ENCODE assay signal across 13 mouse cellular contexts in genomic region chr13:28811667-28812575, GRCm38 (mm10).
A peak's percentile ranks its signal among the peaks of the same experiment; 100 is the strongest.
DNase-seq lines count a peak whose midpoint lies in the region; ATAC-seq and TF ChIP-seq lines count a peak whose summit lies in the region.
"Had no signal": no experiment of that assay in that cellular context is flagged by ENCODE, and none has a peak within 500 bp of the region (broad histone marks: within the 10 kb centered on the region; RNA-seq: fewer than 3 reads in every experiment).

No protein-coding gene starts in this region.

- peak overlapping the region; percentile 32 for H3K4me3 ChIP-seq in E14TG2a.4 (replicated peaks; ENCODE audit: low read length)
- H3K4me3 ChIP-seq in forebrain, postnatal 0 days (ENCODE audit: low read depth, low read length): no peak overlapping the region
- no peak overlapping the region for H3K4me3 ChIP-seq in midbrain, embryonic 12.5 days
- H3K4me3 ChIP-seq: heart, embryonic 10.5 days had no signal

- no peaks in the 10 kb centered on the region for H3K27me3 ChIP-seq in E14TG2a.4 (ENCODE audit: insufficient read depth, low read length)
- no peaks in the 10 kb centered on the region for H3K27me3 ChIP-seq in forebrain, postnatal 0 days (ENCODE audit: insufficient read depth, low read length)
- no peaks in the 10 kb centered on the region for H3K27me3 ChIP-seq in midbrain, embryonic 12.5 days
- H3K27me3 ChIP-seq: CH12.LX had no signal

- H3K9ac ChIP-seq in forebrain, postnatal 0 days: peak overlapping the region; percentile 22
- H3K9ac ChIP-seq in midbrain, embryonic 12.5 days (replicated peaks): no peak overlapping the region

- TF ChIP-seq CTCF in E14TG2a.4 (conservative IDR thresholded peaks at IDR 0.05; ENCODE audit: low read length): no peak
- TF ChIP-seq CTCF in forebrain, postnatal 0 days (IDR thresholded peaks at IDR 0.05; ENCODE audit: low read depth): no peak

- ATAC-seq in forebrain, postnatal 0 days: peak; percentile 36
- ATAC-seq in midbrain, embryonic 12.5 days (ENCODE audit: low FRiP score, low read depth): peak; percentile 53
- ATAC-seq in cerebellum, adult (ENCODE audit: insufficient number of reproducible peaks, low FRiP score, low TSS enrichment): no peak

- WGBS in forebrain, postnatal 0 days: 27% methylated on average over 12 of the region's 12 CpGs
- 17% methylated on average over 12 of the region's 12 CpGs for WGBS in midbrain, embryonic 12.5 days

- DNase-seq in embryo, embryonic 10.5 days (ENCODE audit: low spot score): peak; percentile 56
- no peak for DNase-seq in forebrain, postnatal 0 days
- DNase-seq in right cerebral cortex, postnatal 4 days: no peak
- DNase-seq in right cerebral cortex, adult 18-20 months: no peak
- no peak for DNase-seq in cerebellum, adult 9-10 months
- DNase-seq: cerebellum, adult 2 months; lung, adult 18-20 months; thymus, adult 18-20 months had no signal

- peak overlapping the region; percentile 83 for H3K27ac ChIP-seq in forebrain, postnatal 0 days (ENCODE audit: low read depth, low read length)
- peak overlapping the region; percentile 86 for H3K27ac ChIP-seq in midbrain, embryonic 12.5 days (replicated peaks)
- H3K27ac ChIP-seq: heart, embryonic 10.5 days had no signal

- peaks cover 78% of the 10 kb centered on the region for H3K4me1 ChIP-seq in E14TG2a.4 (replicated peaks; ENCODE audit: low read depth, low read length)
- H3K4me1 ChIP-seq in forebrain, postnatal 0 days (ENCODE audit: insufficient read depth): peaks cover 16% of the 10 kb centered on the region
- H3K4me1 ChIP-seq in midbrain, embryonic 12.5 days: peaks cover 56% of the 10 kb centered on the region

- no peaks in the 10 kb centered on the region for H3K36me3 ChIP-seq in E14TG2a.4 (ENCODE audit: insufficient read depth, low read length)
- H3K36me3 ChIP-seq in forebrain, postnatal 0 days (ENCODE audit: insufficient read depth): no peaks in the 10 kb centered on the region
- 0 out of 2 replicates have a peak, but pooled peaks cover 5% of the 10 kb centered on the region for H3K36me3 ChIP-seq in midbrain, embryonic 12.5 days
- H3K36me3 ChIP-seq: heart, embryonic 10.5 days had no signal

- no peaks in the 10 kb centered on the region for H3K9me3 ChIP-seq in E14TG2a.4 (ENCODE audit: low read length)
- no peaks in the 10 kb centered on the region for H3K9me3 ChIP-seq in forebrain, postnatal 0 days (ENCODE audit: low read length)
- H3K9me3 ChIP-seq in midbrain, embryonic 12.5 days: no peaks in the 10 kb centered on the region
- H3K9me3 ChIP-seq: heart, embryonic 10.5 days had no signal

- peak overlapping the region; percentile 28 for H3K4me2 ChIP-seq in forebrain, postnatal 0 days (ENCODE audit: low read depth)
- peak overlapping the region; percentile 37 for H3K4me2 ChIP-seq in midbrain, embryonic 12.5 days (replicated peaks)
